Mouse (Mus musculus): ENCODE measurements around the gene Trim25. TPM values are rescaled to one million over a fixed set of nuclear protein-coding genes. Genes with fewer than 3 reads are reported as not detected.
A peak's percentile ranks its signal among the peaks of the same experiment; 100 is the strongest.
"Not testable (repeated sequence)": the region's sequence is repeated elsewhere in the genome, so short reads cannot be mapped to it uniquely, and the experiment has no call there.

Trim25 gene
- polyA plus RNA-seq, 1 experiment from 2014 or later, result 18.0 TPM

- Histone ChIP-seq H3K9ac (no peak overlapping the region), H3K9me3 (replicated peaks) (no peaks in the 10 kb centered on the region), H3K4me3 (replicated peaks) (no peak overlapping the region), H3K4me2 (no peak overlapping the region), H3K36me3 (peaks cover 7% of the 10 kb centered on the region), H3K4me1 (replicated peaks) (peaks cover 43% of the 10 kb centered on the region), H3K27ac (no peak overlapping the region), H3K27me3 (no peaks in the 10 kb centered on the region)
- DNase-seq (no peak), ATAC-seq (ENCODE audit: low read depth) (no peak)
- WGBS (ENCODE audit: insufficient replicate concordance), result 82% methylated on average over 2 of the region's 2 CpGs
Measured at GRCm38 (mm10) chr11:88995616-88996015, 3.6 kb upstream of the Trim25 start.

- Histone ChIP-seq H3K9ac (no peak overlapping the region), H3K36me3 (peaks cover 3% of the 10 kb centered on the region), H3K4me2 (no peak overlapping the region), H3K4me3 (replicated peaks) (no peak overlapping the region), H3K27me3 (no peaks in the 10 kb centered on the region), H3K9me3 (replicated peaks) (no peaks in the 10 kb centered on the region), H3K4me1 (replicated peaks) (peaks cover 51% of the 10 kb centered on the region), H3K27ac (no peak overlapping the region)
- ATAC-seq (ENCODE audit: low read depth), result no peak
- WGBS (ENCODE audit: insufficient replicate concordance), result 48% methylated on average over 7 of the region's 7 CpGs
- no peak for DNase-seq
Measured at GRCm38 (mm10) chr11:88996427-88996826, 2.7 kb upstream of the Trim25 start.

- H3K27me3 ChIP-seq; H3K4me2 ChIP-seq; ATAC-seq (ENCODE audit: low read depth); H3K27ac ChIP-seq; H3K9me3 ChIP-seq (replicated peaks); H3K36me3 ChIP-seq; H3K4me3 ChIP-seq (replicated peaks); DNase-seq; H3K9ac ChIP-seq: not testable (repeated sequence)
- WGBS (ENCODE audit: insufficient replicate concordance), result 66% methylated on average over 5 of the region's 5 CpGs
- peaks cover 59% of the 10 kb centered on the region for H3K4me1 ChIP-seq (replicated peaks)
Measured at GRCm38 (mm10) chr11:88997343-88997742, 1.8 kb upstream of the Trim25 start.

GRCm38 (mm10) chr11:88998406-88998805 is 770 bp upstream of the Trim25 start:
- Histone ChIP-seq H3K27ac (peak overlapping the region; percentile 80), H3K9ac (peak overlapping the region; percentile 89), H3K4me1 (replicated peaks) (peaks cover 69% of the 10 kb centered on the region), H3K4me3 (replicated peaks) (peak overlapping the region; percentile 78), H3K4me2 (peak overlapping the region; percentile 91), H3K9me3 (replicated peaks) (no peaks in the 10 kb centered on the region), H3K27me3 (no peaks in the 10 kb centered on the region), H3K36me3 (peaks cover 13% of the 10 kb centered on the region)
- ATAC-seq (ENCODE audit: low read depth), result no peak
- no peak for DNase-seq
- WGBS (ENCODE audit: insufficient replicate concordance), result 31% methylated on average over 3 of the region's 3 CpGs

GRCm38 (mm10) chr11:88999723-89000526 is 749 bp downstream of the Trim25 start:
- Histone ChIP-seq H3K4me1 (replicated peaks) (peaks cover 77% of the 10 kb centered on the region), H3K36me3 (peaks cover 23% of the 10 kb centered on the region), H3K27me3 (no peaks in the 10 kb centered on the region), H3K9me3 (replicated peaks) (no peaks in the 10 kb centered on the region), H3K9ac (peak overlapping the region; percentile 89), H3K4me3 (replicated peaks) (peak overlapping the region; percentile 78), H3K4me2 (peak overlapping the region; percentile 91), H3K27ac (peak overlapping the region; percentile 80)
- DNase-seq (no peak), ATAC-seq (ENCODE audit: low read depth) (peak; percentile 22)
- WGBS (ENCODE audit: insufficient replicate concordance), result 4% methylated on average over 33 of the region's 33 CpGs

- ATAC-seq (ENCODE audit: low read depth) (no peak), DNase-seq (no peak)
- H3K4me2 ChIP-seq, result peak overlapping the region; percentile 91
- H3K9ac ChIP-seq, result peak overlapping the region; percentile 89
- H3K9me3 ChIP-seq (replicated peaks), result no peaks in the 10 kb centered on the region
- peak overlapping the region; percentile 80 for H3K27ac ChIP-seq
- H3K27me3 ChIP-seq, result no peaks in the 10 kb centered on the region
- H3K36me3 ChIP-seq, result peaks cover 29% of the 10 kb centered on the region
- peaks cover 81% of the 10 kb centered on the region for H3K4me1 ChIP-seq (replicated peaks)
- peak overlapping the region; percentile 78 for H3K4me3 ChIP-seq (replicated peaks)
Measured at GRCm38 (mm10) chr11:89000527-89000819, 1.3 kb downstream of the Trim25 start.

- Histone ChIP-seq H3K9ac (peak overlapping the region; percentile 89), H3K4me1 (replicated peaks) (peaks cover 74% of the 10 kb centered on the region), H3K36me3 (peaks cover 40% of the 10 kb centered on the region), H3K27me3 (no peaks in the 10 kb centered on the region), H3K4me3 (replicated peaks) (peak overlapping the region; percentile 78), H3K9me3 (replicated peaks) (no peaks in the 10 kb centered on the region), H3K27ac (peak overlapping the region; percentile 67), H3K4me2 (peak overlapping the region; percentile 91)
- no peak for DNase-seq
- ATAC-seq (ENCODE audit: low read depth), result no peak
- WGBS (ENCODE audit: insufficient replicate concordance), result 78% methylated on average over 7 of the region's 7 CpGs
Measured at GRCm38 (mm10) chr11:89001569-89001968, 2.4 kb downstream of the Trim25 start.

GRCm38 (mm10) chr11:89002068-89002467 is 2.9 kb downstream of the Trim25 start:
- H3K9ac ChIP-seq, result peak overlapping the region; percentile 61
- WGBS (ENCODE audit: insufficient replicate concordance), result 76% methylated on average over 5 of the region's 5 CpGs
- peak overlapping the region; percentile 77 for H3K27ac ChIP-seq
- H3K36me3 ChIP-seq, result peaks cover 45% of the 10 kb centered on the region
- peaks cover 69% of the 10 kb centered on the region for H3K4me1 ChIP-seq (replicated peaks)
- H3K4me2 ChIP-seq, result peak overlapping the region; percentile 91
- no peaks in the 10 kb centered on the region for H3K9me3 ChIP-seq (replicated peaks)
- ATAC-seq (ENCODE audit: low read depth), result no peak
- H3K27me3 ChIP-seq, result no peaks in the 10 kb centered on the region
- no peak for DNase-seq
- H3K4me3 ChIP-seq (replicated peaks), result peak overlapping the region; percentile 78

- Histone ChIP-seq H3K27me3 (no peaks in the 10 kb centered on the region), H3K4me1 (replicated peaks) (peaks cover 68% of the 10 kb centered on the region), H3K4me2 (peak overlapping the region; percentile 91), H3K27ac (peak overlapping the region; percentile 77), H3K9ac (peak overlapping the region; percentile 61), H3K36me3 (peaks cover 50% of the 10 kb centered on the region), H3K9me3 (replicated peaks) (no peaks in the 10 kb centered on the region), H3K4me3 (replicated peaks) (peak overlapping the region; percentile 78)
- WGBS (ENCODE audit: insufficient replicate concordance), result 71% methylated on average over 5 of the region's 5 CpGs
- ATAC-seq (ENCODE audit: low read depth), result no peak
- no peak for DNase-seq
Measured at GRCm38 (mm10) chr11:89002621-89003020, 3.4 kb downstream of the Trim25 start.

GRCm38 (mm10) chr11:89003078-89003477 is 3.9 kb downstream of the Trim25 start:
- Histone ChIP-seq H3K27ac (peak overlapping the region; percentile 77), H3K9ac (peak overlapping the region; percentile 61), H3K9me3 (replicated peaks) (no peaks in the 10 kb centered on the region), H3K4me1 (replicated peaks) (peaks cover 66% of the 10 kb centered on the region), H3K36me3 (peaks cover 54% of the 10 kb centered on the region), H3K4me3 (replicated peaks) (peak overlapping the region; percentile 78), H3K4me2 (peak overlapping the region; percentile 91), H3K27me3 (no peaks in the 10 kb centered on the region)
- DNase-seq (no peak), ATAC-seq (ENCODE audit: low read depth) (no peak)
- WGBS (ENCODE audit: insufficient replicate concordance), result 64% methylated on average over 6 of the region's 6 CpGs

GRCm38 (mm10) chr11:89003726-89004125 is 4.5 kb downstream of the Trim25 start:
- no peak for ATAC-seq (ENCODE audit: low read depth)

GRCm38 (mm10) chr11:89005473-89005872 is 6.3 kb downstream of the Trim25 start:
- H3K4me2 ChIP-seq, result no peak overlapping the region
- no peaks in the 10 kb centered on the region for H3K27me3 ChIP-seq
- H3K9me3 ChIP-seq (replicated peaks), result no peaks in the 10 kb centered on the region
- 84% methylated on average over 5 of the region's 5 CpGs for WGBS (ENCODE audit: insufficient replicate concordance)
- H3K4me1 ChIP-seq (replicated peaks), result peaks cover 70% of the 10 kb centered on the region
- DNase-seq (no peak), ATAC-seq (ENCODE audit: low read depth) (no peak)
- H3K4me3 ChIP-seq (replicated peaks), result no peak overlapping the region
- H3K27ac ChIP-seq, result no peak overlapping the region
- peaks cover 78% of the 10 kb centered on the region for H3K36me3 ChIP-seq
- no peak overlapping the region for H3K9ac ChIP-seq

More at GRCm38 (mm10) chr11:89003726-89004125, 4.5 kb downstream of the Trim25 start:
- Histone ChIP-seq H3K4me1 (replicated peaks) (peaks cover 67% of the 10 kb centered on the region), H3K9me3 (replicated peaks) (no peaks in the 10 kb centered on the region), H3K27ac (peak overlapping the region; percentile 77), H3K9ac (0 out of 2 replicates have a peak overlapping the region, but pooled peaks have one; percentile 27), H3K4me3 (replicated peaks) (no peak overlapping the region; the same call in 1 of the 2 replicates), H3K36me3 (peaks cover 60% of the 10 kb centered on the region), H3K4me2 (peak overlapping the region; percentile 91), H3K27me3 (no peaks in the 10 kb centered on the region)
- WGBS (ENCODE audit: insufficient replicate concordance), result 71% methylated on average over 4 of the region's 4 CpGs
- DNase-seq, result no peak

Measured in liver, embryonic 13.5 days (tissue).